Comparison of ENCODE assay signal across 8 mouse cellular contexts in the genomic region with DNA sequence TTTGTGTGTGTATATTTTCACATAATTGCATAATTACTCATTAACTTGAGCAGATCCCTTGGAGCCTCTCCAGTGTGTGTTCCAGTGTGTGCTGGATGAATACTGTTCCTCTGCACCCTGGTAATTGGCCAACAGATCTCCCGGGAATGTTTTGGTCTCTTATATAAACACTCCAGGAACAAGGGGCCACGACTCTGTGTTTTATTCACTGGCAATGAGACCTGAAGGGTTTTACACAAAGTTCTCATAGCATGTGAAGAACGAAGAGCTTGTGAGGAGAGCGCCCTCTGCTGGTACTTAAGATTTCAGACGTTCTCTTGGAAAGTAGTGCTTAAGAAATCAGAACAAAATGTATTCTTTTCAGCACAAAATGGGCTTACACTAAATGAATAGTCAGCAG.
DNase-seq lines count a peak whose midpoint lies in the region; ATAC-seq and TF ChIP-seq lines count a peak whose summit lies in the region.

No protein-coding gene starts in this region.

- H3K9ac ChIP-seq in embryonic facial prominence, embryonic 11.5 days (replicated peaks; ENCODE audit: low read length), result no peak overlapping the region
- no peak overlapping the region for H3K9ac ChIP-seq in lung, embryonic 14.5 days

- H3K4me1 ChIP-seq in embryonic facial prominence, embryonic 11.5 days (ENCODE audit: control insufficient read depth, insufficient read depth, low read length), result no peaks in the 10 kb centered on the region
- H3K4me1 ChIP-seq in lung, embryonic 14.5 days (ENCODE audit: insufficient read depth), result no peaks in the 10 kb centered on the region

- no peaks in the 10 kb centered on the region for H3K36me3 ChIP-seq in embryonic facial prominence, embryonic 11.5 days (replicated peaks; ENCODE audit: control insufficient read depth, insufficient read depth, low read depth, low read length)
- no peaks in the 10 kb centered on the region for H3K36me3 ChIP-seq in lung, embryonic 14.5 days (ENCODE audit: insufficient read depth)

- ATAC-seq in CD4-positive, CD25-positive, alpha-beta regulatory T cell, adult 4 months, result peak; percentile 51
- ATAC-seq in embryonic facial prominence, embryonic 11.5 days (replicated peaks; ENCODE audit: insufficient number of reproducible peaks, low FRiP score, low TSS enrichment, low read depth), result no peak
- peak; percentile 96 for ATAC-seq in lung, embryonic 14.5 days (ENCODE audit: insufficient read depth)

- no peak overlapping the region for H3K4me3 ChIP-seq in embryonic facial prominence, embryonic 11.5 days (ENCODE audit: low read depth, low read length)
- no peak overlapping the region for H3K4me3 ChIP-seq in lung, embryonic 14.5 days (ENCODE audit: low read depth, low read length)

- intact Hi-C loops in heart, postnatal 14 days (cut with DNase I), result loop anchor here (2.0 to 10.0 kb wide), 3 partner anchors 127 to 810 kb away; no protein-coding TSS in a partner anchor

- no peak overlapping the region for H3K27ac ChIP-seq in embryonic facial prominence, embryonic 11.5 days (replicated peaks; ENCODE audit: low read depth, low read length)
- no peak overlapping the region for H3K27ac ChIP-seq in lung, embryonic 14.5 days (ENCODE audit: low read depth)

- H3K27me3 ChIP-seq in embryonic facial prominence, embryonic 11.5 days (ENCODE audit: control insufficient read depth, insufficient read depth, low read length), result no peaks in the 10 kb centered on the region
- H3K27me3 ChIP-seq in lung, embryonic 14.5 days (ENCODE audit: insufficient read depth, low read length), result no peaks in the 10 kb centered on the region

- 1% methylated on average over 5 of the region's 5 CpGs for WGBS in embryonic facial prominence, embryonic 11.5 days
- WGBS in large intestine, adult 2 months, result under 1% methylated on average over 5 of the region's 5 CpGs
- WGBS in lung, embryonic 14.5 days, result 1% methylated on average over 5 of the region's 5 CpGs

- H3K9me3 ChIP-seq in embryonic facial prominence, embryonic 11.5 days (replicated peaks; ENCODE audit: control insufficient read depth, low read length), result no peaks in the 10 kb centered on the region
- H3K9me3 ChIP-seq in lung, embryonic 14.5 days (ENCODE audit: low read depth, low read length), result no peaks in the 10 kb centered on the region

- H3K4me2 ChIP-seq in embryonic facial prominence, embryonic 11.5 days (ENCODE audit: low read depth, low read length), result no peak overlapping the region
- H3K4me2 ChIP-seq in lung, embryonic 14.5 days, result no peak overlapping the region

- peak; percentile 85 for TF ChIP-seq CTCF in lung, embryonic 14.5 days (IDR thresholded peaks at IDR 0.05; ENCODE audit: low read depth)

- peak; percentile 79 for DNase-seq in adrenal gland, postnatal 14 days
- DNase-seq in embryonic facial prominence, embryonic 11.5 days (ENCODE audit: low spot score), result peak; percentile 93
- DNase-seq in heart, postnatal 14 days, result peak; percentile 73 to 84
- peak; percentile 70 for DNase-seq in large intestine, adult 2 months (ENCODE audit: low read depth, low spot score)
- peak; percentile 98 for DNase-seq in lung, embryonic 14.5 days
- DNase-seq in ovary, postnatal 10 days (ENCODE audit: low spot score), result peak; percentile 36
- peak; percentile 71 for DNase-seq in thymus, postnatal 4 days

Comparison
In these comparisons a context has a peak if more than half of its experiments do, and no peak if none do; other contexts are left out.
1. DNase-seq: peak in every context shown above with its lines; median percentile 98 in lung, embryonic 14.5 days; 93 in embryonic facial prominence, embryonic 11.5 days; 79 in adrenal gland, postnatal 14 days; 78 in heart, postnatal 14 days; 71 in thymus, postnatal 4 days; 70 in large intestine, adult 2 months; 36 in ovary, postnatal 10 days.